Mouse (Mus musculus) brain, embryonic 14.5 days (tissue): ENCODE measurements at regions not wholly inside any gene's neighbourhood (a gene's known extent, or its start where the extent isn't known, plus 50 kb on each side); places are given as distances from the start of the nearest gene placed in this dataset.
"Not testable (repeated sequence)": the region's sequence is repeated elsewhere in the genome, so short reads cannot be mapped to it uniquely, and the experiment has no call there.

Experiments
- CTCF ChIP-seq: fragments of 200-500 bp; IDR thresholded peaks from 2 replicates; pipeline ENCODE4 v1.5.1; 2012; ENCODE audit warnings: inconsistent platforms, mild to moderate bottlenecking, moderate library complexity, borderline replicate concordance; ENCODE audit not compliant: insufficient read depth, insufficient read length; ENCODE audit errors: extremely low read depth
- POLR2A ChIP-seq: fragments of 200-500 bp; IDR thresholded peaks from 2 replicates; pipeline ENCODE4 v1.6.1; 2012; ENCODE audit warnings: mild to moderate bottlenecking, inconsistent platforms, borderline replicate concordance; ENCODE audit not compliant: poor library complexity, insufficient read depth, insufficient read length, severe bottlenecking; ENCODE audit errors: extremely low read depth

DNA sequence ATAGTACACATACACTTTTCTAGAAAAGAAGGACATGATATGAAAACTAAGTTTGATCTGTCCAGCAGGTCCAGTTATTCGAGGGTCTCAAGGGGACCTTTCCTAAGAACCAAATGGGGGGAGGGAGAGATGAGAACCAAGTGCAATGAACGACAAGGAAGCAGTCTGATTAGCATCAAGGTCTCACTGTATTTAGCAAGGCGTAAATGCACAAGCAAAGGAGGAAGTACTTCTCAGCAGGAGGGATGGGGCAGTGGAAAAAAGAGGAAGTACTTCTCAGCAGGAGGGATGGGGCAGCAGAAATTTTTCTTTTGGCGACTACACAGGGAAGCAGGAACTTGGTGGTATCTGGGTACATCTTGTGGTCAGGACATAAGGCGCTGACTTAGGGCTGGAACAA lies 545.5 kb downstream of the Serpinb8 start:
- TF ChIP-seq CTCF, POLR2A: not testable (repeated sequence)
